Mouse (Mus musculus) layer of hippocampus, adult 11-12 months (tissue): ENCODE measurements around the gene Tll2.

ENCODE experiments used
- DNase-seq: peaks from one replicate; pipeline ENCODE4 v3.0.0; 2022; ENCODE audit warnings: low spot score

Tll2 gene

GRCm38 (mm10) chr19:41154681-41155080, 52.0 kb downstream of the Tll2 start:
- DNase-seq = no peak

- no peak for DNase-seq
Measured at GRCm38 (mm10) chr19:41152462-41152861, 54.2 kb downstream of the Tll2 start.

GRCm38 (mm10) chr19:41152016-41152370, 54.6 kb downstream of the Tll2 start:
- no peak for DNase-seq

GRCm38 (mm10) chr19:41151321-41152015, 55.2 kb downstream of the Tll2 start:
- DNase-seq = no peak

- DNase-seq = no peak
Measured at GRCm38 (mm10) chr19:41140961-41141360, 65.7 kb downstream of the Tll2 start.

GRCm38 (mm10) chr19:41139629-41140028, 67.0 kb downstream of the Tll2 start:
- no peak for DNase-seq

- DNase-seq = no peak
Measured at GRCm38 (mm10) chr19:41123009-41123408, 83.6 kb downstream of the Tll2 start.

- DNase-seq = no peak
Measured at GRCm38 (mm10) chr19:41119924-41120323, 86.7 kb downstream of the Tll2 start.

- DNase-seq = no peak
Measured at GRCm38 (mm10) chr19:41118346-41118745, 88.3 kb downstream of the Tll2 start.

GRCm38 (mm10) chr19:41117334-41117733, 89.3 kb downstream of the Tll2 start:
- no peak for DNase-seq

- no peak for DNase-seq
Measured at GRCm38 (mm10) chr19:41114611-41115010, 92.0 kb downstream of the Tll2 start.

- DNase-seq = peak; percentile 44
Measured at GRCm38 (mm10) chr19:41113911-41114531, 92.6 kb downstream of the Tll2 start.

GRCm38 (mm10) chr19:41112609-41113008, 94.0 kb downstream of the Tll2 start:
- no peak for DNase-seq

GRCm38 (mm10) chr19:41109991-41110390, 96.6 kb downstream of the Tll2 start:
- DNase-seq = no peak

- no peak for DNase-seq
Measured at GRCm38 (mm10) chr19:41109496-41109895, 97.1 kb downstream of the Tll2 start.

GRCm38 (mm10) chr19:41108666-41109065, 98.0 kb downstream of the Tll2 start:
- DNase-seq = no peak

GRCm38 (mm10) chr19:41107530-41107929, 99.1 kb downstream of the Tll2 start:
- DNase-seq = no peak

GRCm38 (mm10) chr19:41104922-41105321, 101.7 kb downstream of the Tll2 start:
- no peak for DNase-seq

- peak; percentile 83 for DNase-seq
Measured at GRCm38 (mm10) chr19:41101390-41101789, 105.2 kb downstream of the Tll2 start.

GRCm38 (mm10) chr19:41100863-41101262, 105.8 kb downstream of the Tll2 start:
- no peak for DNase-seq

- no peak for DNase-seq
Measured at GRCm38 (mm10) chr19:41097038-41097437, 109.6 kb downstream of the Tll2 start.

- DNase-seq = no peak
Measured at GRCm38 (mm10) chr19:41091901-41092300, 114.7 kb downstream of the Tll2 start.

GRCm38 (mm10) chr19:41089833-41090232, 116.8 kb downstream of the Tll2 start:
- DNase-seq = peak; percentile 78

GRCm38 (mm10) chr19:41088491-41088890, 118.1 kb downstream of the Tll2 start:
- DNase-seq = no peak
